ENCODE assay signal across 9 mouse cellular contexts in genomic region chr1:154418278-154418677, GRCm38 (mm10).
DNase-seq lines count a peak whose midpoint lies in the region; ATAC-seq and TF ChIP-seq lines count a peak whose summit lies in the region.
"Had no signal": no experiment of that assay in that cellular context is flagged by ENCODE, and none has a peak within 500 bp of the region (broad histone marks: within the 10 kb centered on the region; RNA-seq: fewer than 3 reads in every experiment).

No protein-coding gene starts in this region.

- H3K27ac ChIP-seq in hindbrain, postnatal 0 days: no peak overlapping the region
- no peak overlapping the region for H3K27ac ChIP-seq in hindbrain, embryonic 11.5 days (ENCODE audit: low read depth, low read length)
- H3K27ac ChIP-seq: embryonic facial prominence, embryonic 13.5 days had no signal

- peak; percentile 51 for TF ChIP-seq CTCF in hindbrain, postnatal 0 days (IDR thresholded peaks at IDR 0.05; ENCODE audit: low read depth)
- TF ChIP-seq CTCF in lung, adult 2 months (IDR thresholded peaks at IDR 0.05; ENCODE audit: insufficient read depth, low read length): no peak

- no peak overlapping the region for H3K4me3 ChIP-seq in hindbrain, postnatal 0 days (ENCODE audit: low read length)
- no peak overlapping the region for H3K4me3 ChIP-seq in hindbrain, embryonic 11.5 days (ENCODE audit: low read depth, low read length)
- no peak overlapping the region for H3K4me3 ChIP-seq in lung, adult 2 months (replicated peaks; ENCODE audit: extremely low read depth, low read depth, low read length)
- H3K4me3 ChIP-seq: embryonic facial prominence, embryonic 13.5 days had no signal

- TF ChIP-seq POLR2A in lung, adult 2 months (IDR thresholded peaks at IDR 0.05; ENCODE audit: borderline replicate concordance, extremely low read depth, low read depth, low read length): no peak

- no peak overlapping the region for H3K9ac ChIP-seq in hindbrain, postnatal 0 days (replicated peaks; ENCODE audit: low read length)
- H3K9ac ChIP-seq in hindbrain, embryonic 11.5 days (ENCODE audit: low read depth, low read length): no peak overlapping the region
- H3K9ac ChIP-seq: embryonic facial prominence, embryonic 13.5 days had no signal

- H3K36me3 ChIP-seq in hindbrain, postnatal 0 days (ENCODE audit: insufficient read depth, low read length): no peaks in the 10 kb centered on the region
- no peaks in the 10 kb centered on the region for H3K36me3 ChIP-seq in hindbrain, embryonic 11.5 days (ENCODE audit: control insufficient read depth, insufficient read depth, low read length)
- H3K36me3 ChIP-seq: embryonic facial prominence, embryonic 13.5 days; G1E had no signal

- ATAC-seq in hindbrain, postnatal 0 days: peak; percentile 40
- no peak for ATAC-seq in hindbrain, embryonic 11.5 days (ENCODE audit: low FRiP score)

- 38% methylated on average over 5 of the region's 5 CpGs for WGBS in hindbrain, postnatal 0 days
- WGBS in hindbrain, embryonic 11.5 days: 75% methylated on average over 5 of the region's 5 CpGs
- WGBS in lung, adult 2 months: 59% methylated on average over 5 of the region's 5 CpGs

- no peak overlapping the region for H3K4me2 ChIP-seq in hindbrain, postnatal 0 days (ENCODE audit: low read depth, low read length)
- H3K4me2 ChIP-seq in hindbrain, embryonic 11.5 days (replicated peaks; ENCODE audit: low read depth, low read length): no peak overlapping the region
- H3K4me2 ChIP-seq: embryonic facial prominence, embryonic 13.5 days had no signal

- no peaks in the 10 kb centered on the region for H3K4me1 ChIP-seq in hindbrain, postnatal 0 days (ENCODE audit: insufficient read depth, low read length)
- no peaks in the 10 kb centered on the region for H3K4me1 ChIP-seq in hindbrain, embryonic 11.5 days (replicated peaks; ENCODE audit: control insufficient read depth, insufficient read depth, low read length)
- H3K4me1 ChIP-seq in lung, adult 2 months (ENCODE audit: control insufficient read depth, insufficient read depth, low read length): no peaks in the 10 kb centered on the region

- H3K9me3 ChIP-seq in hindbrain, postnatal 0 days (ENCODE audit: low read length): no peaks in the 10 kb centered on the region
- H3K9me3 ChIP-seq in hindbrain, embryonic 11.5 days (ENCODE audit: control insufficient read depth, low read length): no peaks in the 10 kb centered on the region
- H3K9me3 ChIP-seq: embryonic facial prominence, embryonic 13.5 days had no signal

- H3K27me3 ChIP-seq in hindbrain, postnatal 0 days (ENCODE audit: insufficient read depth, low read length): no peaks in the 10 kb centered on the region
- no peaks in the 10 kb centered on the region for H3K27me3 ChIP-seq in hindbrain, embryonic 11.5 days (ENCODE audit: control insufficient read depth, insufficient read depth, low read length)
- H3K27me3 ChIP-seq: embryonic facial prominence, embryonic 13.5 days had no signal

- DNase-seq in hindbrain, postnatal 0 days (ENCODE audit: low spot score): peak; percentile 55
- no peak for DNase-seq in hindbrain, embryonic 11.5 days (ENCODE audit: low spot score)
- DNase-seq in right cerebral cortex, postnatal 10 days (ENCODE audit: low spot score in 2 of 2): peak; percentile 54 to 60
- DNase-seq in right cerebral cortex, postnatal 14 days: no peak
- peak; percentile 78 to 83 for DNase-seq in cerebellum, postnatal 10 days
- no peak for DNase-seq in lung, adult 2 months
- no peak for DNase-seq in embryo, embryonic 10 days (ENCODE audit: low spot score)

Comparison
In these comparisons a context has a peak if more than half of its experiments do, and no peak if none do; other contexts are left out.
1. DNase-seq: peak in hindbrain, postnatal 0 days (single experiment), right cerebral cortex, postnatal 10 days (2 of 2) and cerebellum, postnatal 10 days (2 of 2); none in hindbrain, embryonic 11.5 days (single experiment), right cerebral cortex, postnatal 14 days (single experiment), lung, adult 2 months (single experiment) and embryo, embryonic 10 days (single experiment).